13 mouse cellular contexts compared by ENCODE assay signal in genomic region chr4:100386272-100386988, GRCm38 (mm10).
DNase-seq lines count a peak whose midpoint lies in the region; ATAC-seq and TF ChIP-seq lines count a peak whose summit lies in the region.
"Had no signal": no experiment of that assay in that cellular context is flagged by ENCODE, and none has a peak within 500 bp of the region (broad histone marks: within the 10 kb centered on the region; RNA-seq: fewer than 3 reads in every experiment).

No protein-coding gene starts in this region.

- H3K27me3 ChIP-seq in heart, postnatal 0 days (ENCODE audit: control insufficient read depth, insufficient read depth, low read length), result no peaks in the 10 kb centered on the region
- H3K27me3 ChIP-seq in lung, embryonic 15.5 days, result no peaks in the 10 kb centered on the region
- no peaks in the 10 kb centered on the region for H3K27me3 ChIP-seq in stomach, postnatal 0 days (ENCODE audit: control insufficient read depth, insufficient read depth, low read length)
- H3K27me3 ChIP-seq: embryonic facial prominence, embryonic 15.5 days had no signal

- no peak overlapping the region for H3K9ac ChIP-seq in heart, postnatal 0 days (replicated peaks; ENCODE audit: low read depth, low read length)
- H3K9ac ChIP-seq in lung, embryonic 15.5 days, result no peak overlapping the region
- no peak overlapping the region for H3K9ac ChIP-seq in stomach, postnatal 0 days (ENCODE audit: low read length)
- H3K9ac ChIP-seq: embryonic facial prominence, embryonic 15.5 days; forebrain, postnatal 0 days; limb, embryonic 13.5 days had no signal

- peak overlapping the region; percentile 25; the same call in 1 of the 2 replicates for H3K27ac ChIP-seq in heart, postnatal 0 days (ENCODE audit: low read depth)
- no peak overlapping the region for H3K27ac ChIP-seq in lung, embryonic 15.5 days
- H3K27ac ChIP-seq in stomach, postnatal 0 days (replicated peaks), result no peak overlapping the region
- H3K27ac ChIP-seq: embryonic facial prominence, embryonic 15.5 days; limb, embryonic 13.5 days had no signal

- no peaks in the 10 kb centered on the region for H3K9me3 ChIP-seq in heart, postnatal 0 days (replicated peaks; ENCODE audit: control insufficient read depth, low read length)
- H3K9me3 ChIP-seq in lung, embryonic 15.5 days, result no peaks in the 10 kb centered on the region
- no peaks in the 10 kb centered on the region for H3K9me3 ChIP-seq in stomach, postnatal 0 days (ENCODE audit: control insufficient read depth, low read length)
- H3K9me3 ChIP-seq: embryonic facial prominence, embryonic 15.5 days; limb, embryonic 13.5 days had no signal

- H3K4me3 ChIP-seq in heart, postnatal 0 days (ENCODE audit: low read depth, low read length), result no peak overlapping the region
- H3K4me3 ChIP-seq in lung, embryonic 15.5 days, result no peak overlapping the region
- no peak overlapping the region for H3K4me3 ChIP-seq in stomach, postnatal 0 days (ENCODE audit: low read depth, low read length)
- H3K4me3 ChIP-seq: embryonic facial prominence, embryonic 15.5 days; limb, embryonic 13.5 days had no signal

- H3K4me1 ChIP-seq in heart, postnatal 0 days (ENCODE audit: control insufficient read depth, insufficient read depth), result peaks cover 15% of the 10 kb centered on the region
- H3K4me1 ChIP-seq in lung, embryonic 15.5 days, result peaks cover 14% of the 10 kb centered on the region
- H3K4me1 ChIP-seq in stomach, postnatal 0 days (replicated peaks; ENCODE audit: control insufficient read depth, insufficient read depth), result no peaks in the 10 kb centered on the region; the same call in 1 of the 2 replicates
- H3K4me1 ChIP-seq: embryonic facial prominence, embryonic 15.5 days; limb, embryonic 13.5 days had no signal

- TF ChIP-seq EP300 in heart, postnatal 0 days (IDR thresholded peaks at IDR 0.05; ENCODE audit: low read depth), result no peak
- TF ChIP-seq EP300 in stomach, postnatal 0 days (optimal IDR thresholded peaks at IDR 0.05), result no peak

- no peak overlapping the region for H3K4me2 ChIP-seq in heart, postnatal 0 days (ENCODE audit: low read depth, low read length)
- no peak overlapping the region for H3K4me2 ChIP-seq in lung, embryonic 15.5 days
- H3K4me2 ChIP-seq in stomach, postnatal 0 days (replicated peaks; ENCODE audit: low read depth), result no peak overlapping the region
- H3K4me2 ChIP-seq: embryonic facial prominence, embryonic 15.5 days; limb, embryonic 13.5 days had no signal

- 0 out of 2 replicates have a peak, but pooled peaks have one; percentile 12 for TF ChIP-seq CTCF in heart, postnatal 0 days (IDR thresholded peaks at IDR 0.05; ENCODE audit: low read depth)
- TF ChIP-seq CTCF in stomach, postnatal 0 days (IDR thresholded peaks at IDR 0.05; ENCODE audit: low read depth), result peak; percentile 29

- no peak for ATAC-seq in heart, postnatal 0 days (ENCODE audit: insufficient read depth, low read depth)
- ATAC-seq in lung, embryonic 15.5 days (ENCODE audit: borderline replicate concordance, extremely low read depth, low FRiP score, low TSS enrichment), result peak; percentile 64; the same call in 1 of the 2 replicates
- ATAC-seq in stomach, postnatal 0 days (ENCODE audit: low FRiP score, low TSS enrichment), result no peak
- ATAC-seq: forebrain, postnatal 0 days had no signal

- H3K36me3 ChIP-seq in heart, postnatal 0 days (replicated peaks; ENCODE audit: control insufficient read depth, insufficient read depth, low read length), result no peaks in the 10 kb centered on the region
- no peaks in the 10 kb centered on the region for H3K36me3 ChIP-seq in lung, embryonic 15.5 days
- H3K36me3 ChIP-seq in stomach, postnatal 0 days (ENCODE audit: control insufficient read depth, insufficient read depth, low read length), result no peaks in the 10 kb centered on the region
- H3K36me3 ChIP-seq: embryonic facial prominence, embryonic 15.5 days; limb, embryonic 13.5 days had no signal

- 29% methylated on average over 5 of the region's 5 CpGs for WGBS in heart, postnatal 0 days
- 50% methylated on average over 5 of the region's 5 CpGs for WGBS in lung, embryonic 15.5 days
- 58% methylated on average over 5 of the region's 5 CpGs for WGBS in stomach, postnatal 0 days

- intact Hi-C loops in heart, postnatal 25 days (cut with DNase I), result no loop called here

- DNase-seq in heart, postnatal 0 days (ENCODE audit: low spot score), result no peak
- no peak for DNase-seq in heart, postnatal 25 days (ENCODE audit: low spot score)
- DNase-seq in lung, adult 18-20 months, result no peak
- DNase-seq in cerebellum, adult 9-10 months, result peak; percentile 65
- DNase-seq in stomach, postnatal 0 days (ENCODE audit: low spot score), result no peak
- no peak for DNase-seq in ovary, postnatal 36 days (ENCODE audit: low spot score)
- DNase-seq: adrenal gland, postnatal 14 days; forebrain, postnatal 0 days; kidney, adult 18-20 months; thymus, adult 18-20 months had no signal
